Mouse (Mus musculus) liver, embryonic 11.5 days (tissue): Measurements from ENCODE around the gene Ipcef1. TPM values are rescaled to one million over a fixed set of nuclear protein-coding genes. Genes with fewer than 3 reads are reported as not detected.

Experiments used
- ATAC-seq: fragments of 200-750 bp; cut with Nextera tagmentation; replicated peaks from 2 replicates; pipeline ENCODE4 v1.8.0; 2017; ENCODE audit warnings: moderate number of reproducible peaks, mild to moderate bottlenecking, moderate TSS enrichment, moderate library complexity; ENCODE audit not compliant: low FRiP score
- DNase-seq: peaks from one replicate; pipeline ENCODE4 v3.0.0-alpha.2; 2017; ENCODE audit warnings: low spot score
- H3K27ac ChIP-seq: fragments of 300-500 bp; sonication (generic); 2 replicates; pipeline ENCODE4 v1.5.1; 2014; ENCODE audit warnings: mild to moderate bottlenecking, low read depth, low read length, control low read depth
- H3K27me3 ChIP-seq: fragments of 300-500 bp; sonication (generic); replicated peaks from 2 replicates; pipeline ENCODE4 v1.6.1; 2014; ENCODE audit warnings: low read length, mixed read lengths; ENCODE audit not compliant: control insufficient read depth, insufficient read depth
- H3K36me3 ChIP-seq: fragments of 300-500 bp; sonication (generic); 2 replicates; pipeline ENCODE4 v1.6.1; 2014; ENCODE audit warnings: mild to moderate bottlenecking, low read length, moderate library complexity, mixed read lengths; ENCODE audit not compliant: control insufficient read depth, insufficient read depth
- H3K4me1 ChIP-seq: fragments of 300-500 bp; sonication (generic); replicated peaks from 2 replicates; pipeline ENCODE4 v1.6.1; 2014; ENCODE audit warnings: low read length, mixed read lengths; ENCODE audit not compliant: control insufficient read depth, insufficient read depth
- H3K4me2 ChIP-seq: fragments of 300-500 bp; sonication (generic); 2 replicates; pipeline ENCODE4 v1.6.1; 2014; ENCODE audit warnings: mild to moderate bottlenecking, control low read depth, moderate library complexity
- H3K4me3 ChIP-seq: fragments of 300-500 bp; sonication (generic); 2 replicates; pipeline ENCODE4 v1.5.1; 2014; ENCODE audit warnings: low read depth, low read length, control low read depth
- H3K9ac ChIP-seq: fragments of 300-500 bp; sonication (generic); 2 replicates; pipeline ENCODE4 v1.6.1; 2014; ENCODE audit warnings: low read depth, low read length, control low read depth
- H3K9me3 ChIP-seq: fragments of 300-500 bp; sonication (generic); 2 replicates; pipeline ENCODE4 v1.6.1; 2016; ENCODE audit warnings: low read length, inconsistent platforms, mixed read lengths; ENCODE audit not compliant: control insufficient read depth
- WGBS: fragments of 180-500 bp; shearing (Covaris S2); extraction: QIAGEN DNeasy Blood & Tissue Kit; methylation state at CpG from one replicate; pipeline ENCODE4 v1.1.7; 2014; 5-methylcytosine and 5-hydroxymethylcytosine counted together
- polyA plus RNA-seq: library from polyadenylated mRNA; unstranded; fragments of >200 nt; fragmentation: Nextera tagmentation; extraction: Ambion mirVana; gene quantifications from 2 replicates; pipeline ENCODE4 v1.2.1, GENCODE M21; 2014

The Ipcef1 gene
- polyA plus RNA-seq, 1 experiment from 2014 or later, result 0.47 TPM

GRCm38 (mm10) chr10:6977843-6978242 is 74.4 kb downstream of the Ipcef1 start:
- Histone ChIP-seq H3K4me1 (no peaks in the 10 kb centered on the region), H3K36me3 (no peaks in the 10 kb centered on the region), H3K4me3 (no peak overlapping the region), H3K9ac (no peak overlapping the region), H3K27me3 (no peaks in the 10 kb centered on the region), H3K9me3 (no peaks in the 10 kb centered on the region), H3K27ac (no peak overlapping the region), H3K4me2 (no peak overlapping the region)
- no peak for ATAC-seq
- DNase-seq, result no peak
- 63% methylated on average over 2 of the region's 2 CpGs for WGBS

GRCm38 (mm10) chr10:6968334-6968733 is 83.9 kb downstream of the Ipcef1 start:
- Histone ChIP-seq H3K4me2 (no peak overlapping the region), H3K9me3 (no peaks in the 10 kb centered on the region), H3K36me3 (no peaks in the 10 kb centered on the region), H3K4me1 (no peaks in the 10 kb centered on the region), H3K27me3 (no peaks in the 10 kb centered on the region), H3K9ac (no peak overlapping the region), H3K4me3 (no peak overlapping the region), H3K27ac (no peak overlapping the region)
- DNase-seq (no peak), ATAC-seq (no peak; the same call in 1 of the 2 replicates)
- whole genome bisulfite sequencing, result 66% methylated on average over 1 of the region's 1 CpGs

- no peaks in the 10 kb centered on the region for H3K36me3 ChIP-seq
- ATAC-seq (no peak), DNase-seq (no peak)
- 76% methylated on average over 8 of the region's 8 CpGs for whole genome bisulfite sequencing
- H3K9me3 ChIP-seq, result no peaks in the 10 kb centered on the region
- H3K4me3 ChIP-seq, result no peak overlapping the region
- no peaks in the 10 kb centered on the region for H3K4me1 ChIP-seq
- no peaks in the 10 kb centered on the region for H3K27me3 ChIP-seq
- H3K27ac ChIP-seq, result no peak overlapping the region
- H3K4me2 ChIP-seq, result no peak overlapping the region
- H3K9ac ChIP-seq, result no peak overlapping the region
Measured at GRCm38 (mm10) chr10:6967588-6968242, 84.6 kb downstream of the Ipcef1 start.

GRCm38 (mm10) chr10:6958791-6959190 is 93.5 kb downstream of the Ipcef1 start:
- no peak for DNase-seq
- no peaks in the 10 kb centered on the region for H3K27me3 ChIP-seq
- no peaks in the 10 kb centered on the region for H3K36me3 ChIP-seq
- no peaks in the 10 kb centered on the region for H3K9me3 ChIP-seq
- no peaks in the 10 kb centered on the region for H3K4me1 ChIP-seq
- 77% methylated on average over 5 of the region's 5 CpGs for WGBS
- ATAC-seq, result no peak
- H3K27ac ChIP-seq, result no peak overlapping the region
- no peak overlapping the region for H3K9ac ChIP-seq
- no peak overlapping the region for H3K4me2 ChIP-seq
- H3K4me3 ChIP-seq, result no peak overlapping the region

GRCm38 (mm10) chr10:6956357-6956756 is 95.9 kb downstream of the Ipcef1 start:
- H3K4me3 ChIP-seq, result no peak overlapping the region
- H3K36me3 ChIP-seq, result no peaks in the 10 kb centered on the region
- H3K27me3 ChIP-seq, result no peaks in the 10 kb centered on the region
- H3K4me2 ChIP-seq, result no peak overlapping the region
- 58% methylated on average over 2 of the region's 2 CpGs for WGBS
- ATAC-seq (no peak), DNase-seq (no peak)
- no peak overlapping the region for H3K27ac ChIP-seq
- H3K9ac ChIP-seq, result no peak overlapping the region
- H3K4me1 ChIP-seq, result no peaks in the 10 kb centered on the region
- no peaks in the 10 kb centered on the region for H3K9me3 ChIP-seq

- Histone ChIP-seq H3K4me2 (no peak overlapping the region), H3K36me3 (no peaks in the 10 kb centered on the region), H3K27me3 (no peaks in the 10 kb centered on the region), H3K27ac (no peak overlapping the region), H3K9ac (no peak overlapping the region), H3K4me1 (no peaks in the 10 kb centered on the region), H3K4me3 (no peak overlapping the region), H3K9me3 (no peaks in the 10 kb centered on the region)
- DNase-seq (no peak), ATAC-seq (no peak)
Measured at GRCm38 (mm10) chr10:6954533-6954932, 97.7 kb downstream of the Ipcef1 start.

GRCm38 (mm10) chr10:6953115-6953514 is 99.2 kb downstream of the Ipcef1 start:
- Histone ChIP-seq H3K9ac (no peak overlapping the region), H3K9me3 (no peaks in the 10 kb centered on the region), H3K4me2 (no peak overlapping the region), H3K4me3 (no peak overlapping the region), H3K27me3 (no peaks in the 10 kb centered on the region), H3K27ac (no peak overlapping the region), H3K36me3 (no peaks in the 10 kb centered on the region), H3K4me1 (no peaks in the 10 kb centered on the region)
- ATAC-seq (no peak), DNase-seq (no peak)
- 53% methylated on average over 1 of the region's 1 CpGs for WGBS

GRCm38 (mm10) chr10:6936671-6937425 is 115.4 kb downstream of the Ipcef1 start:
- WGBS, result 77% methylated on average over 4 of the region's 4 CpGs
- no peak for DNase-seq

GRCm38 (mm10) chr10:6934776-6935175 is 117.5 kb downstream of the Ipcef1 start:
- Histone ChIP-seq H3K27ac (no peak overlapping the region), H3K4me2 (no peak overlapping the region), H3K27me3 (no peaks in the 10 kb centered on the region), H3K4me1 (no peaks in the 10 kb centered on the region), H3K36me3 (no peaks in the 10 kb centered on the region), H3K9ac (no peak overlapping the region), H3K4me3 (no peak overlapping the region), H3K9me3 (no peaks in the 10 kb centered on the region)
- ATAC-seq (no peak), DNase-seq (no peak)
- 65% methylated on average over 3 of the region's 3 CpGs for WGBS

More at GRCm38 (mm10) chr10:6936671-6937425, 115.4 kb downstream of the Ipcef1 start:
- H3K27ac ChIP-seq, result no peak overlapping the region
- H3K4me3 ChIP-seq, result no peak overlapping the region
- no peaks in the 10 kb centered on the region for H3K4me1 ChIP-seq
- no peaks in the 10 kb centered on the region for H3K9me3 ChIP-seq
- no peak overlapping the region for H3K4me2 ChIP-seq
- ATAC-seq, result no peak
- H3K9ac ChIP-seq, result no peak overlapping the region
- no peaks in the 10 kb centered on the region for H3K27me3 ChIP-seq
- H3K36me3 ChIP-seq, result no peaks in the 10 kb centered on the region
